Mouse (Mus musculus) C2C12 (cell line): ENCODE data around the gene Hes3.

Experiments
- CEBPB ChIP-seq: IDR thresholded peaks from one replicate; pipeline ENCODE4 v1.6.1; 2011; ENCODE audit warnings: low read depth, mild to moderate bottlenecking, control low read depth, moderate library complexity
- CTCF ChIP-seq: IDR thresholded peaks from one replicate; pipeline ENCODE4 v1.5.1; 2011; ENCODE audit not compliant: control insufficient read depth, insufficient read depth, insufficient read length
- MAX ChIP-seq: IDR thresholded peaks from one replicate; pipeline ENCODE4 v1.6.1; 2011; ENCODE audit warnings: mild to moderate bottlenecking, control low read depth
- MYOD1 ChIP-seq: IDR thresholded peaks from one replicate; pipeline ENCODE4 v1.6.1; 2011; ENCODE audit warnings: low read depth; ENCODE audit not compliant: control insufficient read depth, insufficient read length
- MYOG ChIP-seq: IDR thresholded peaks from one replicate; pipeline ENCODE4 v1.6.1; 2011; ENCODE audit not compliant: control insufficient read depth, insufficient read length; ENCODE audit errors: extremely low read depth
- USF1 ChIP-seq: IDR thresholded peaks from one replicate; pipeline ENCODE4 v1.6.1; 2011; ENCODE audit warnings: low read depth, mild to moderate bottlenecking, control low read depth, moderate library complexity

DNA sequence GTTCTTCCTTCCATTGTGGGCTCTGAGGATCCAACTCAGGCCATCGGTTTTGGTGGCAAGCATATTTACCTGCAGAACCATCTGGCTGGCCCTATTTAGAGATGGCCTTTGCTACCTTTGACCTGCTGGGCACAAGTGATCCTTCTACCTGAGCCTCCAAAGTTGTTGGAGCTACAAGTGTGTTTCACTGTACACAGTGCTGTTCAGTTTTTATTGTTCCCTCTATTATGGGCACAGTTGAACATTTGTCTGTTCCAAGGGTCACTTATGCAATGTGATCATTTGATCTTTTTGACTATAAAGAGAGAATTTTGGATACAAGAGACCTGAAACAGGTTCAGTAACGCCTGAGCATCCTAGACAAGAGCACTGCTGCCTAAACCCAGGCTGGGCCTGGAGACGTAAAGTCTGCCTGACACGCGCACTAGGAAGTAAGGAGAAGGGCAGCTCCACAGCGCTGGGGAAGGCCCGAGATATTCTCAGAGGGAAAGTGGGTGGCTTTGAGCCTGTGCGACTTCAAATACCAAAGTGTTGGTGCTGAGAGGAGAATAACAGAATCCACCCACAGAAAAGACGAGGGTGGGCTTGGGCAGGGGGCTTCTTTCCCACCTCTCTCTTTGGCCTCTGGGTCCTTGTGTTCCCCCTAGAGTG, 48.1 kb downstream of the Hes3 start:
- TF ChIP-seq CTCF (no peak), USF1 (no peak), MAX (no peak), MYOD1 (no peak), MYOG (no peak), CEBPB (no peak)
